Mouse (Mus musculus) urinary bladder, adult 2 months (tissue): ENCODE results near the gene Grid2. TPM values are rescaled to one million over a fixed set of nuclear protein-coding genes. Genes with fewer than 3 reads are reported as not detected.
A peak's percentile ranks its signal among the peaks of the same experiment; 100 is the strongest.
"Not testable (repeated sequence)": the region's sequence is repeated elsewhere in the genome, so short reads cannot be mapped to it uniquely, and the experiment has no call there.

Experiments used
- DNase-seq: peaks from one replicate; pipeline ENCODE4 v3.0.0; 2022; ENCODE audit warnings: low spot score
- polyA plus RNA-seq: library from polyadenylated mRNA; depleted of rRNA; stranded (reverse); fragments of >200 nt; gene quantifications from 2 replicates; pipeline ENCODE4 v1.2.3, GENCODE M21; 2012; rRNA removed

Grid2 gene
- polyA plus RNA-seq = 0.14 and 0.31 TPM in 2 replicates

DNA sequence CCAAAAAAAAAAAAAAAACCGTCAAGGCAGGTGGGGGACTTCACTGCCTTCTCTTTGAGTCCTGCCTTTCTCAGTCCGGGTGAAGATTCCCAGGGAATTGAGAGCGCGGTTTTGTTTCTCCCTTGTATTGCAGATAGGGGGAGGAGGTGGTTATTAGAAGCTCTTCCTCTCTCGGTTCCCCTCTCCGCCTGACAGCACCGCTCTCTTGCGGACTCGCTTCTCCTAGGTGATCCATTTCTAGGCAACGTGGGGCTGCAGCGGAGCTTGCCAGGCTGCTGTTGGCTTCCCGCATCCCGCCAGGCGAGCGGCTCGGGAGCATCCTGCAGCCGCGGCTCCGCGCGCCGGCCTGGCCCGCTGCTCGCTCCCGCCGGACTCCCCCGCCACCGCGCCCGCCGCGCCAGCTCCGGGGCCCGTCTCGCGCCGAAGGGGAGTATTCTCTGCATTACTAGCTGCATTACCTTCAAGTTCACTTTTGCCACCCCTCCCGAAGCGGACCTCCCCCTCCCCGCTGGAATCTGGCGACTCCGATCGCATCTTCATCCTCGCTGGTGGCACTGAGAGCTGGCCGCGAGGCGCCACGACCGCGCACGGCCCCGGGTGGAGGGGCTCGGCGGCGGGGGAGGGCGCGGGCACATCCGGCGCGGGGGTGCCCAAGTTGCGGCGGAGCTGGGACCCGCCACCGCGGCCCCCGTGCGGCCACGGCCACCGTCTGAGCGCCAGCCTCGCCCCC lies at the start of gene Grid2:
TSS of gene Grid2 (plus strand) at position 51 of the 730 bp plus-strand sequence.
- peak; percentile 18 for DNase-seq

DNA sequence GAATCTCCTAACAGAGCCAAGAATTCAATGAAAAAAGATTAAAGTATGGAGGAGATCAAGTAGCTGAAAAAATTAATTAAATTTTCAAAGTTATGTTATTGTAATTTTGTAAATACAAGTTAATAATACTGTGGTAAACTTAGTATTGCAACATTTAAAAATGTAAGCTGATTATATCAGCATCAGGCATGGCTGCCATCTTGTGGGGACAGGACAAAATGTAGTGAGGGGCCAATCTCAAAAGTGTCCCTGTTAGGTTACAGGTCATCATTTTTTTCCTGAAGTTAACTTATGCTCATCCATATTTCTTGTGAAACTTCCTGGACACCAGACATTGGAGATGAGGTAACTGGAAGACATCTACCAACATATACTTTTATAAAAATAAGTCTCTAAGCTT lies 4.9 kb upstream of the Grid2 start:
- DNase-seq = no peak

DNA sequence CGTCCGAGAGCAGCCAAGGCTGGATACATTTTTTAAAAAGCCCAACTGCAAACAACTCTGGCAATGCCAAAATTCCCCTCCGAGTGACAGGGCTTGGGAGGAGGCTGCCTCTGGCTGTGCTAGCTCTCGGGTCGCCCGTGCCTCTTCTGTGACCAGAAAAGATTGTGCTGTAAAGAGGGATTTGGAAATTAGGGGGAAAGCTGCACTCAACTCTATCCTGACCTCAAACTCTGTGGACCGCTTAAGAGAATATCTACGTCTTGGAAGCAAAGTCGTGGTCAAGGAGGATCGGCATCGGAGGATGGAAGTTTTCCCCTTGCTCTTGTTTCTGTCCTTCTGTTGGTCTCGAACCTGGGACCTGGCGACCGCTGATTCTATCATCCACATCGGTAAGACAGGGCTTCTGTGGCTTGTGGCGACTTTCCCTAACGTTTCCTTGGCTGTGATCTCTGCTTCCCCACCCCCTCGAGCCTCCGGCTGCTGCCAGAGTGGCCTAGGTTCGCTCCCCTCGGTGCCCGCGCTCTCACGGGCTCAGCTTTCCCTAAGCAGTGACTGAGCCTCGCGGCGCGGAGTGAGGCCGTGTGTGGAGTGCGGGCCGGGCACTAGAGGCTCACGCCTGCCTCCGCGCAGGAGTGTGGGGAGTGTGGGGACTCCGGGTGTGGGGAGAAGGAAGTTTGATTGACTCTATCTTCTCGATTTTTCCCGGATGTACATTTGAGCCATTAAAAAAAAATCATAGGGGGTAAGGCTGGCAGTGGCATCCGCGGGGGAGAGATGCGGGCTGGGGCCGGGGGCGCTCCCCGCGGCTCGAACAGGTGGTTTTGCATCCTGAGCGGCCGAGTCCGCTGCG lies 1.1 kb downstream of the Grid2 start:
- peak; percentile 19 for DNase-seq

DNA sequence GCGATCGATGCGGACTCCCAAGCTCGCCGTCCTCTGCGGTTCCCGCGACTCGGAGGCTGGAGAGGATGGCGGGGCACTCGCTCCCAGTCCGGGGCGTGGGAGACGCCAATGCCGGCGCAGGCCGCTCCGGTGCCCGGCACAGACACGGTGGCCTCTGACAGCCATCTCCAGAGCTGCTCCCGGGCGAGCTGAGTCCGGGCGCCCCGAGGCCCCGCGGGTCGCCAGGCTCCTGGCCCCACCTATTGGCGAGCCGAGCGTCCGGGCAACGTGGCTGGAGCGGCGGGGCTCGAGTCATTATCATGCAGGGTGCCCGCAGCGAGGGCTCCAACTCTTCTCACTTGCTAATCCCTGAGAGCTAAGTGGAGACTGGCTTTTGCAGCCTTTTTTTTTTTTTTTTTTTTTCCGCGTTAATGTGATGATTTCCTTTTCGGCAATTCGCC lies 1.8 kb downstream of the Grid2 start:
- peak; percentile 21 for DNase-seq

DNA sequence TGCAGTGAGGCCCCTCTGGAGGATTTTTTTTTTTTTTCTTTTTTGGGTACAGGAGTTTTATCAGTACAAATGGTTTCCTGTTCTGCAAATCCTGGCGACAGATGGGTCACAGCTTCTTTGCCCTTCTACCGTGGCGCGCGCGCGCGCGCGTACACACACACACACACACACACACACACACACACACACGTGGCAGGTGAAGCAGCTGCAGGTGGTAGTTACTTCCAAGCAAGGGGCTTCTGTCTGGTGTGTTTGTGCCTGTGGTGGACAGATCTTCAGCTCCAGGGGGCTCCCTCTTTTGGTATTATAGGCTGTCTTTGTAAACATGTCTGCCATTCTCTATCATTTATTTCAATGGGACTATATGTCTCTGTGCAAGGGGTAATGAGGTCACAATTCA lies 2.2 kb downstream of the Grid2 start:
- no peak for DNase-seq

DNA sequence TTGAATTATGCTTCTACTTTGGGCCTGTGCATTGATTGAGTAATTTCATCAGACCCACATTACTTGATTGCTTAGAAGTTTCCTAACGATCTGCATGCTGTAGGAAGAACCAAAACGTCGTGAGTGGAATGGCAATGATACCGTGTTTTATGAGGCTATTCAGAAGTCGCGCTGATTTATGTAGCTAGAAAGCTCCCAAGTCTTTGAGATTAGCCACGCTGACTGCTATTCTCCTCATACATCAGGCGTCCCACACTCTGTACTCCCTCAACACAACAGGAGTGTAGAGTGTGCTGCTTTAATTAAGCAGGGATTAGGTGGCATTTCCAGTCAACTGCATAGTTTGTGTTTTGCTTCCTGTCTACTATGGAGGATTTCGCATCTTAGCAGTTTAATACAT lies 4.1 kb downstream of the Grid2 start:
- no peak for DNase-seq

DNA sequence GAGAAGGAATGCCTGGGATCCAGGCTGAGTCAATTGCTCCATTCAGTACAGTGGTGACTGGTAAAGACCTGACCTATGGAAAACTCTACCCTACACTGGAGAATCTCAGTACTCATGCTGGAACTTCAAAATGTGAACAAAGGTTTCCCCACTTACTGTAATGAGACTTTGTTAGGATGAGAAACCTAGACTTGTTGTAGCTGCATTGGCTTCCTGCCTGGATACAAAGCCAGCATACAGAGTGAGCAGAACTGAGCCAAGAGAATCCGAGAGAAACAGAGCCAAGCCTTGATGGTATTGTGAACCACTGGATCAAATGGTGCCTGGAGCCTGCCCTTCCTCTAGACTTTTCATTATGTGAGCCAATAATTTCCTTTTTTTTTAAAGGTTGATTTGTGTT lies 28.7 kb downstream of the Grid2 start:
- no peak for DNase-seq

DNA sequence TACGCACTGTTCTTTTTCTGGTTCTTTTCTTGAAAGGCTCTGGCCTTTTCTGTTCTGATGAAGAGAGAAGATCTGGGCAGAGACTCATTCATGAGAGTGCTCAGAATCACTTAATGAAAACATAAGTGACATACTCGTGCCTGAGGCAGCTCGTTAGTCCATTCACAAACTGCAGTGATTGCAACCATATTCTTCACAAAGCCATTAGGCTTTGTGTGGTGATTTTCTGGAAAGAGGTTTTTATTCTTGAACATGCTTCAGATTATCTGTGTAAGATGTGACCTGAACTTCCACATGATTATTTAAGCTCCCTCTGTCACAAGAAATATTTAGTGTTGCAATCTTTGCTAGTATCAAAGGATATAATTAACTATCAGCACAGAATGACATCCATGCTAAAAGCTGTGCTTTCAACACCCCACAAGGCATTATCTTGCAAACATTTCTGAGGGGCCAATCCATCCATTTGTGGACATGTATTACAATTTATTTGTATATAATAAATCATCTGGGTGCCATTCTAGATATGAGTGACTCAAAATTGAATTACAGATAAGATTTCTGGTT lies 86.8 kb downstream of the Grid2 start:
- DNase-seq = no peak

DNA sequence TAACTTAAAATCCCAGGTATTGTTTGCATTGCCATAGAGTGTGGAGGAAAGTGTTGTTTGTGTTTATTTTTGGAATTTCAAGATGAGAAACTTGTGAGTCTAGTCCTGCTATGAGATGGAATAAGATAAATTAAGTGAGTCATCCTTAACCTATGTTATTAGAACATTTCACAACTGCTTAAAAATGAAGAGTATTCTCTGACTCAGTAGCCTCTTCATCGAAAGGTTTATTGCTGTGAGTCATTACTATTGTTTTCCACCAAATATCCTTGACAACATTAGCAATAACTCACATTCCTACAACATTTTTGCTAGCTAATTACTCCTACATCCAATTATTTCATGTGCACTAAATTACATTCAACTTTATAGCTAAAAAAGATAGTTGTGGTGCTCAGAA lies 91.3 kb downstream of the Grid2 start:
- DNase-seq = no peak

DNA sequence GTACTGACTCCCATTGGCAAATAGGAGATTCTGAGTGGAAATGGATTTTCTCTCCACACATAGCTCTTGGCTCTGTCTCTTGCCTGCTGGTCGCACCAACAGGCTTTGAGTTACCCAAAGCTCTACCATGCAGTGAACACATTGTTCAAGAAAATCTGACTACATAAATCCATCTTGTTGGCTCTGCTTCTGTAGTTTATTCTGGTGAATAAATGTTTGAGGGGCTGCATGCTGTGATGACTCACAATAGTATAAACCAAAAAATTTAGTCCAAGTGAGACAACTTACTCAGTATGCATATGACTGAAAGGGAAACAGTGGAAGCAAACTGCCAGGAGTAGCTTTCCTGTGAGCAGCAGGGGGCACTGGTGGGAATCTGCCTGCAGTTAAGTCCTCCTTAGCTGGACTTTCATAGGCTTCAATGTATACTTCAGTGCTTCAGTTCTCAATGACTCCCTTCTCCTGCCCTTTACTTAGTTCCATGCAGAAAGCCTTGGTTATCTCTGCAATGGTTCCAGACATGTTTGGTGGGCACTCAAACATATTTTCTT lies 125.5 kb downstream of the Grid2 start:
- DNase-seq = no peak

DNA sequence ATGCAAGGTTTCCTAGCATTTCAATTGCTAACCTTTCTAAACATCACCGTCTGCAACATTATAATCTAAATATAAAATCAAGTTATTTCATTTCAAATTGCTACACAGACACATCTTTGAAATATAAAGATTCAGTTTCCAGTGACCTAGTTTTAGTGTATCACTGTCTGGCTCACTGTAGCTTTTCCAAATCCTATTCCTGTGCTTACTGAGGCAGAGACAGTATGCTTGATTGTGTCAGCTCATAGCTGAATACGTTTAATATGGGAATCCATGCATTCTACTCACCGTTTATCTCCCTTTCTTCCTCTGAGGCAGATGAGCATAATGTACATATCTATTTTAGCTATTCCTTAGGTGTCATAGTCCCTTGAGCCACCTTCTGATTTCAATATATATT lies 146.0 kb downstream of the Grid2 start:
- no peak for DNase-seq

DNA sequence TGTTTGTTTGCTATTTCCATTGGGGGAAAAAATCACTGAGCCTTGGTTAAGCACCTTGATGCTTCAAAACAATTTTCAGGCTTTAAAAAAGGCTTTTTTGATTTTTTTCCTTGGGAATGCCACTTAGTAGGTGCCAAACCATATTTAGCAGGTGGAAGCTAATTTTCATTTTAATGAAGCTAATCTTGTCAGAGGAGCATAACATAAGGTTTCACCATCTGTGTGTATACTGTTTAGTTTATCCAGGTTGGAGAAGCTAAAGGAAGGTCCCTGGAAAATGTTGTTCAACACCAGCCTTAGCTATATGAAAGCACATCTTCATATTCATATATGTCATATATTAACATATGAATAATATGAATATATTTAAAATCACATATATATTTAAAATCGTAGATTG lies 161.9 kb downstream of the Grid2 start:
- DNase-seq = no peak

DNA sequence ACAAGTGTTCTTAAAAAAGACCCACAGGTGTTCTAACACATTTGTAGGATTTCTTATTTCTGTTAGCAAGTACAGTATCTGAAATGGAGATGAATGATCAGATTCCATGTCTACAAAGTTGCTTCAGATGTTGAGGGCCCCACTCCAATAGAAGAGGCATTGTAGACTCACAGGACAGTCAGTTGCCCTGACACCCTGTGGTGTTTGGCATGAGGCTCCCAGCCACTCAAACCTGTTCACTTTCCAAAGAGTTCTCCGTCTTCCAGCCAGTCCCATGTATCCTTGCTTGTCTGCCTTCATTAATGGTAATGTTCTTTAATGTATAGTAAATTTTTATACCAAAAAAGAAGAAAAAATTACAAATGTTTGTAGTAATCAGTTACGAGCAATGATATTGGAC lies 177.1 kb downstream of the Grid2 start:
- DNase-seq = no peak

DNA sequence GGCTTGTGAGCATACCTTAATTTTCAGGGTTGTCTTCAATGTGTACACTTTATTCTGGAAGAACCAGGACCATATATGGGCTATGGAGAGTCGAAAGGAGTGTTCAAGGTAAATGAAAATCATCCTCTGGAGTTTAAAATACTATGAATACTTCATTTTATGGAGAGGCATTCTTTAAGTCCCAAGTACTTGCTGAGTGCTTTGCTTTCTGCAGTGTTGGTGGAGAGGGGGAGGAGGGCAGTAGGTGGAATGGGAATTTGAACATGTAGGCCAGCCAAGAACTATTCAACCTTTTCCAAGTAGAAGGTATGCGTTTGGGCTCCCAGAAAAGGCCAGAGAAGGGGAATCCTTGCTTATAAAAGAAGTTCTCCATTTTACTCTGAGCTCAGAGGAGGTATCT lies 192.5 kb downstream of the Grid2 start:
- DNase-seq = no peak

DNA sequence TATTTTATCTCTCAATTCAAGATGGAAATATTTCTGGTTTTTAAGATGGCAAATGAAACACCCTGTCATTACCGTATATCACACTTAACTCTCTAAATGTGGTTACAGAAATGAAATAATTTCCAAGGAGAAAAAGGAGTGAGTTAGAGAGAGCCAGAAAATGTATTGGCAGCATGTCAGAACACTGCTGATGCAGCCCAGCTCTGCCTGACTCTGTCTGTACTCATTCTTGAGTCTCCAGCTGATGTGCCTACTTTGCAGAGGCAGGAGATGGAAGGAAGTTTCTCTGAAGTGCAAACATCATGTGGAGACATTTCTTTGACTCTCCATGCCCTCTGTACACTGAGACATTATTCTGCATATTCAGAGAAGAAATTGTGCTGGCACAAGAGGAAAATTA lies 226.5 kb downstream of the Grid2 start:
- DNase-seq = no peak

DNA sequence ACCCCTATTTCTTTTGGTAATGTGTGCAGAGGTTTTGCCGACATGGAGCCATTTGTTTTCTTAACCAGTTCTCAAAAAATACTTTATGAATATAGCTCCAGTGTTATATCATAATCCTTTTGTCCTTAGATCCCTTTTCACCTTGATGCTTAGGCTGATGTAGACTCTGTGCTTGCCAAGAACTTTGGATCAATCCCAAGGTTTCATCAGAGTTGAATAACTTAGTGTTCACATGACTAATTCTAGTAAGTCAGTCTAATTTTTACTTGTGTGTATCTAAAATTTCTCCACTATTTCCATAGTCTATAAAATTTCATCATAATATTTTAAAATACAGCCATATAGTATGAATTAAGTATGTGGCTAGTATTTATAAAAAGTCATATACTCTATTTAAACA lies 259.3 kb downstream of the Grid2 start:
- no peak for DNase-seq

DNA sequence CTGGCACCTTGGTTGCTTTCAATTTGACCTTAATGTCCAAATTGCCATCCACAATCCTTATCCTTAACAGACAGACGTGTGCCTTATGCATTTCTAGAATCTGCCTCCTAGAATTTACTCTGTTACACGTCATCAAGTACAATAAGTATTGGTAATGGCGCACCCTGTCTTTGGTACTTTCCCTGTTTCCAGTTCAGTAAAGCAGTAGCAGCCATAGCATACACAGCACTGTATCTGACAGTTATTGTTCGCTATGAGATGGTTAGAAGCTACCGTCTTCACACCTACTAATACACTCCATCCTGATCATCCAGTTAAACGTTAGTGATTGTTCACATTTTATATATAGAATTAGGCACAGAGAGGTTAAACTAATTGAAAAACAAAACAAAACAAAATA lies 260.3 kb downstream of the Grid2 start:
- no peak for DNase-seq

DNA sequence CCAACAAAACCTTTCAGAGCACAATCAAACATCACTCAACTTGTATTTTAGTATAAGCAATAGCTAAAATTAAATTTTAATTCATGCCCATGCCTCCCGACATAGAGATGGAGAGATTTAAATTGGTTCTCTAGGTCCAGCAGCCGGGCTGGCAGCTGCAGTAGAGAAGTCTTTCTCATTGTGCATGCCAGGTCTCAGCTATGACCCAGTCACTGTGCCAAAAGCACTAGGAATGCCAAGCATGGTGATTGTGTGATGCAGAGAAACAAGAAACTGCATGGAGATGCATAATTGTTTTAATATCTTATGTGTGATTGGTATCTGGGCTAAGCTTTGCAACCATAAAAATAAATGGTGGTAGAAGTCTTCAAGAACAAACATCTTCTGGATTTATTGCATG lies 276.1 kb downstream of the Grid2 start:
- no peak for DNase-seq

DNA sequence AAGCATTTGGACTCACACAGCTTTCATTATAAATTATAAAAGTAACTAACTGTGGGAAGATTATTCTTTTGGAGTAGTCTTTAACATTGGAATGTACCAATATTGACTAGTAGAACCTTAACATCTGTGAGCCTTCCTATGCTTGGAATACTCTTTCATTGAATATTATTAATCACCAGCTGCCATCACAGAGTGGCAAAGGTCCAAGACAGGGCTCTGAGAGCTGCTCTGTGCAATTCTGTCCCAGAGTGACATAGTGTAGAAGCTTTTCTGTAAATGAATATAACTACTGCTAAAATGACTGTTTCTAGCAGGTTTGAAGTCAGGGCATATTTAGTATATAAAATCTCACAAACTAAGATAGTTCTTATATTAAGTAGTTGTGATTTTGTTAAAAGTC lies 277.2 kb downstream of the Grid2 start:
- no peak for DNase-seq

DNA sequence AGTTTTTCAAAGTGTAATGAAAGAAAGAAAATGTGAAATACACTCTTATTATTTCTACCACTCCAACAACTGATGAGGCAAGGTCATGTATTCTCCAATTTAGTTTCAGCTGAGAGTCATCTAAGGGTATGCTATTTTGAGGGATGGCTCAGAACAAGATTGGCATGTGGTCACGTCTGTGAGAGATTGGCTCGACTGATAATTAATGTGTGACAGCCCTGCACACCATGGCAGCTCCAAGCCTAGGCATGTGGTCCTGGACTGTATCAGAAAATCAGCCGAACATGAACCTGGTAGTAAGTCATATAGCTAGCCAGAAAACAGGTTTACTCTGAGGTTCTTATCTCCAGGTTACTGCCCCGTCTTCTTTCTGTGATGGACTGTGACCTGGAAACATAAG lies 292.1 kb downstream of the Grid2 start:
- DNase-seq = no peak

DNA sequence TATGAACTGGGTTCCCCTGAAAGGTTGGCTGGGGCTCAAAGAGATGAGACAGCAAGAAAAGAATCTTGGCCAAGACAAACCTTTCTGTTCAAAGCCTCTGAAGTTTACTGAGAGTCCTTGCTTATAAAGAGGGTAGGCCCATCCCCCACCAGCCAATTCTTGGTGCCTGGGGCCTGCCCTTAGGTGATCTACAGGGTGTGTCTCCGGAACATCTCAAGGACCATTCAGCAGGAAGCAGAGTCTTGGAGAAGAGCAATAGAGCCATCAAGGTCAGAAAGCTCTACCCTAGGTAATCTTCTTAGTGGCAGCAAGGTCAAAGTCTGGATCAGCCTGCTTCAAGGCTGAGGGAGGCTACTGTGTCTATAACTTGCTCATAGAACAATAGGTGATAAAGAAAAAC lies 313.1 kb downstream of the Grid2 start:
- DNase-seq = not testable (repeated sequence)

DNA sequence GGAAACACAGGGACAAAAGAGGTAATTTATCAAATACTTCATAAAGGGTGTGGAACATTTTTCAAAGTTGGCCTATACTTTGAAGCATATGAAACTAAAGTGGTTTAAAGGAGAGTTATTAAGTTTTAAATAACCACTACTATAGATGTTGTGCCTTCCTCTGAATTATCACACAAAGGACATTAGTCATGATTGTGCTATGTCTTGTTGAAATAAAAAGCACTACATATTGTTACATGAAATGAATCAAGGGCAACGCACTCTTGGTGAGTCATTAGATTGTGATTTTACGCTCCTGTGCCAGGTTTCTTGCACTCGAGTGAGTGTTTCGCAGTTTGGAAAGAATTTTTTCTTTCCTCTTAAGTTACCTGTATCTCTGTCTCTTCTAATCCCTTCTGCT lies 335.0 kb downstream of the Grid2 start:
- no peak for DNase-seq

DNA sequence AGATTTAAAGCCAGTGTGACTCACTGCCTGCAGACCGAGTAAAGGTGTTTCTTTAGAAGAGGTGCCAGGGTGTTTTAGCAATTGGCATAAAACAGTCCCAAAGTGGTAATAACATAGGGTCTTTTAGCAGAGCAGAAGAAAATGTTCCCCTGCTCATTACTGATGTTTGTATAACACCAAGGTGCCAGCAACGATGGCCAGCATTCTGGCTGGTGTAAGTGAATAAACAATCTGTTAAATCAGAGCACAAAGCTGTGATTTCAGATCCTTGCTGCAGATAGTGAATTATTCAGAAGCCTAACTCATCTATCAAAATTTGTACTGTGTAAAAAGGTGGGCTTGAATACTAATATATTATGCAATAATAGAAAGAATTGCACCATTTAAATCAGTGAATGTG lies 353.9 kb downstream of the Grid2 start:
- DNase-seq = no peak
